Mouse (Mus musculus) urinary bladder, postnatal 14 days (tissue): Measurements from ENCODE around the gene Cdc42bpa.
A peak's percentile ranks its signal among the peaks of the same experiment; 100 is the strongest.

Experiments used
- DNase-seq: peaks from one replicate; pipeline ENCODE4 v3.0.0; 2021; ENCODE audit warnings: low spot score

Cdc42bpa gene

GRCm38 (mm10) chr1:180192866-180193265, 232.6 kb downstream of the Cdc42bpa start:
- no peak for DNase-seq

- DNase-seq = no peak
These were observed 233.2 kb downstream of the Cdc42bpa start for GRCm38 (mm10) chr1:180193391-180193935.

- DNase-seq = no peak
These were observed 233.8 kb downstream of the Cdc42bpa start for GRCm38 (mm10) chr1:180194048-180194447.

GRCm38 (mm10) chr1:180194781-180195471, 234.7 kb downstream of the Cdc42bpa start:
- peak; percentile 28 for DNase-seq

GRCm38 (mm10) chr1:180195703-180196381, 235.6 kb downstream of the Cdc42bpa start:
- peak; percentile 98 for DNase-seq

GRCm38 (mm10) chr1:180196508-180196907, 236.2 kb downstream of the Cdc42bpa start:
- no peak for DNase-seq

DNA sequence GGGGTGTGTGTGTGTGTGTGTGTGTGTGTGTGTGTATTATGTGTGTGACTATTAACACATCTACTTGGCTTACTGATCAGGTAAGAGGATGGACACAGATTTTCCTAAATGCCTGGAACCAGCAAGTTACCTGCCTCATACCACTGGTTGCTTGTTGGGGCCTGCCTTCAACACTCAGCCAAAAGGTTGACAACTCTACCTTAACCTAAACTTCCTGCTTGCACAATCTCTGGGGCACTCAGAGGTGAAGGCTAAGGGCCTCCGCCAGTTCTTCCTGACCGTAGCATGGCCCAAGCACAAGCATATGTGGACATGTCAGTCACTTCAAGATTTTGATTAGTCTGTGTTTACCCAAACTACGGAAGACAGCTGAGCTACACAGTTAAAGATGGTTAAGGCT, 237.7 kb downstream of the Cdc42bpa start:
- DNase-seq = peak; percentile 58

DNA sequence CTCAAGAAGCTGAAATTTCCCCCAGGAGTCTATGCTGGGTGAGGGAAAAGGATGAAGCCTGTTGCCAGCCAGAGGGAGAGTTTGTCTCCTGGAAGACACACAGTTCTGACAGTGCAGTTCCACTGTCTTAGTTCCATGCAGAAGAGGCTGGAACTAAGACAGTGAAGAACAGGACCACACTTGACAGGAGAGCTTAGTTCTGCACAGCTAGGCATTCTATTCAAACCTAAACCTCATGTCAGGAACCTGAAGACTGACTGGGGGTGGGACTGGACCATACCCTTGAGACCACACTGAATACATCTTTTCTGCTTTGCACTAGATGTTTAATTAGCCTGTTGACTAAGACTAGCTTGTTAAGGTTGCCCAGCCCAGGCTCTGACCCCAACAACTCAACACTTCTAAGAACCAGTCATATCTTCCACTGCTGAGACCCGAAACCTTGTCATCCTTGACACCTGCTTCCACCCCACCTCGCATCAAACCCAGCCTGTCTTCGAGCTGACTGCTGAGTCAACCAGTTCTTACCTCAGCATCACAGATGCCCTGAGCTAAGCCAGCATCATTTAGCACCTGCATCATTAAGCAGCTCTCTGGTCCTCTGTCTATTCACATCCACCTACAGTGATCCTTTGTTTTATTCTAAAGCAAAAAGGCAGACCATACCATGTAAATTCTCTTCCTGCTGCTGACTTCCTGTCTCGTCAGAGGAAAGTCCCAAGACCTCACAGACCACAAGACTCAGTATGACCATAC, 238.9 kb downstream of the Cdc42bpa start, which contains the start of gene Coq8a:
Gene Coq8a (minus strand): TSS at position 644 of the 756 bp plus-strand sequence.
- no peak for DNase-seq

- no peak for DNase-seq
These were observed 239.4 kb downstream of the Cdc42bpa start for GRCm38 (mm10) chr1:180199715-180200050.

GRCm38 (mm10) chr1:180200722-180201121, 240.4 kb downstream of the Cdc42bpa start:
- DNase-seq = no peak

DNA sequence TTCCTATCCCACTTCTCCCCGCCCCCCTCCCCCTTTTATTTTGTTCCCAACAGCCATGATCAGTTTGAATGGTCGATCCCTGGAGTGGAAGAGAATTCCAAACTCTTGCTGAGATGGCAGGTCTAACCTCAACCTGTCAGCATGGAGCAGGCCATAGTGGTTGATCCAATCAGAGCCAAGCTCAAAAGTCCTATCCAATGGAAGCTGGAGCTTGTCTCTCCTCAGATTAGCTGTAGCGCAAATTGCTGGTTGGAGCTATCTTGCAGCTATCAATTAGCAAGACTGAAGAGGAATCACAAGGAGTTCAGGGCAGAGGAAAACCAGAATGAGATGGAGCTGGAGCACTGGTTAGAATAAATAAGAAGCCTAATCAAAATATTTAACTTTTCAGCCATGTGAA, 248.1 kb downstream of the Cdc42bpa start:
- no peak for DNase-seq

- DNase-seq = no peak
These were observed 249.8 kb downstream of the Cdc42bpa start for GRCm38 (mm10) chr1:180210031-180210432.

DNA sequence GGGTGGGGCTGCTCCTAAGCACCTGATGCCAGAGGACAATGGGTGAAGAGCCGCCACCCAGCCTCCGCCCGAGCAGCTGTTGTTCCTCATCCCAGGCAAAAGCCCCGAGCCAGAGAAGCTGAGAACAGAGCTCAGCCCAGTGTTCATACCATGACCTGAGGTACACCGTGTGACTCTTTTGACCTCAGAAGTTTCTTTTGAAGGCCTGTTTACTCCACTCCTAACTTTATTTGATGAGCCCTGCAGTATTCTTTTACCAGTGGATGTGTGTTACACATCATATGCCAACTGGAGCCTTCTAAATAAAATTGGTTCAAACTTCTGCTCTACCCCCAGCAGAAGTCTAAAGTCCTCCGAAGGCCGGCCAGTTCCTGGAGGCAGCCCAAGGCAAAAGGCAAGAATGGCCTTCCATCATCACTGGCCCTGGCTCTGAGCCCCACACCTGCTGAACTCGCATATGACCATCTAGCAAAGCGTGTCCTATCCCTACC, 250.6 kb downstream of the Cdc42bpa start:
- no peak for DNase-seq

DNA sequence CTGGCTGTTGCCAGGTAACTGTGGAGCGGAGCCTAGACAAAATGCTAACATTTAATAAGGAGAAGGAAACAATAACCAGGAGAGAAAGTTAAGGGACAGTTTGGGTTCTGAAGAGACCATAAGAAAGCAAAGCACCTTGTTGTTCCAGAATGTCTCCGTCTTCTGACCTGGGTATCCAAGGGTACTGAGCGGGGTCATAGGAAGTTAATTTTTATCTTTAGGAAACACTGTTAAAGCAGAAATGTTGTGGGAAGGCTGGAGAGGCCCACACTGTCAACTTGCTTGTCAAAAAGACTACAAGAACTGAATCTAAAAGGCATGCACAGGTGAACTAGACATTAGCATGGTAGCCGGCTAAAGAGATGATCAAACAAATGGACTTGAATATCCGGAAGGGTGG, 252.6 kb downstream of the Cdc42bpa start:
- DNase-seq = no peak

DNA sequence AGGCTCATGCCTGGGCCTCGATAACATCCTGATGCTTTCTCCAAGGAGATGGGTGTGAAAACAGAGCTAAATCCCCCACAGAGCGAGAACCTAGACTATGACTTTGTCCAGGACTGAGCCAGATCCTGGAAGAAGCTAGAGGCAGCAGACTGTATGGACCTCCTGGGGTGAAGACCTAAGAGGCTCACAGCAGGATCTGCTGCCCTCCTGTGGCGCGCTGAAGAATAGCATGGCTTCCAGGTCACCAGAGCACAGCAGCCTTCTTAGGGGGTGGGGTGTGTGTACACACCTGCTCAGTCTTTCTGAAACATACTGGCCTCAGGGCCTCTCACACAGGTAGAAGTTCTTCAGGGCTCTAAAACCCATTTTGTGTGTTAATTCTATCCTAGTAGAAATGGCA, 254.8 kb downstream of the Cdc42bpa start:
- DNase-seq = peak; percentile 71
